Mouse (Mus musculus) megakaryocyte, embryonic 14.5 days (primary cell): ENCODE results near the gene Relch.

Experiments
- FLI1 ChIP-seq: IDR thresholded peaks from 2 replicates; pipeline ENCODE4 v1.6.1; 2012; ENCODE audit warnings: low read length, inconsistent platforms, mixed read lengths
- GATA1 ChIP-seq: IDR thresholded peaks from 3 replicates; pipeline ENCODE4 v1.6.1; 2012; ENCODE audit warnings: mixed read lengths, low read length, inconsistent platforms, borderline replicate concordance

DNA sequence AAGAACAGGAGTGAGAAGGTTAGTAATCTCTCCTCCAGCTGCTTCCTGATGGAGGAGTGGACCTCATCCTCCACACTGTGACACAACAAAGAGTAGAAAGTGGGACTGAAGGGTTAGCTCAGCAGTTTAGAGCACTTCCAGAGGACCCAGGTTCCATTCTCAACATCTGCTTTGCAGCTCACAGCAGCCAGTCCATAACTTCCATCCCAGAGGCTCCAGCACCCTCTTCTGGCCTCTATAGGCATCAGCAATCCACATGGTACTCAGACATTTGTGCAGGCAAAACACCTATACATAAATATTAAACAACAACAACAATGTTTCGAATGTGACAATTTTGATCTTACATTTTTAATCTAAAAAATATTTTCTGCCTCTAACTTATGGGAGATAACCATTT is 16.9 kb downstream of the Relch start:
- TF ChIP-seq GATA1, result no peak
- TF ChIP-seq FLI1, result no peak
